Mouse (Mus musculus) gastrocnemius, postnatal 4 days (tissue): Measurements from ENCODE around the gene Nrbp1. TPM values are rescaled to one million over a fixed set of nuclear protein-coding genes. Genes with fewer than 3 reads are reported as not detected.

ENCODE experiments used
- DNase-seq, 2 experiments: peaks; one replicate each; pipeline ENCODE4 v3.0.0; 2021 to 2022; ENCODE audit warnings: low spot score in 2 of 2, mixed read lengths in 2 of 2
- long read RNA-seq, 2 experiments: library from polyadenylated mRNA; stranded (forward); transcript quantifications; one replicate each; pipeline ENCODE4 v2.0.0; 2021
- total RNA-seq, 2 experiments: library from RNA; stranded (reverse); gene quantifications; 2 replicates each; pipeline ENCODE4 v1.2.3; 2021

The Nrbp1 gene
- 100 to 1,000 TPM in 1 of 2 experiments, 10 to 100 TPM in 1; 91.4 to 105 TPM for total RNA-seq
- long read RNA-seq, experiment 1, transcript Nrbp1-207 (19 exons, 2,221 nt): minor isoform, 8 of 150 reads
- long read RNA-seq, experiment 1, transcript Nrbp1-201 (18 exons, 2,203 nt): major isoform, 118 of 150 reads
- long read RNA-seq, experiment 1, partial matches to known transcripts: 4 of 150 reads
- long read RNA-seq, experiment 1, other reads (novel, unspliced or antisense): 20 of 150 reads
- long read RNA-seq, experiment 2, transcript Nrbp1-201 (18 exons, 2,203 nt): major isoform, 151 of 198 reads
- long read RNA-seq, experiment 2, transcript Nrbp1-207 (19 exons, 2,221 nt): minor isoform, 7 of 198 reads
- long read RNA-seq, experiment 2, partial matches to known transcripts: 14 of 198 reads
- long read RNA-seq, experiment 2, other reads (novel, unspliced or antisense): 26 of 198 reads

DNA sequence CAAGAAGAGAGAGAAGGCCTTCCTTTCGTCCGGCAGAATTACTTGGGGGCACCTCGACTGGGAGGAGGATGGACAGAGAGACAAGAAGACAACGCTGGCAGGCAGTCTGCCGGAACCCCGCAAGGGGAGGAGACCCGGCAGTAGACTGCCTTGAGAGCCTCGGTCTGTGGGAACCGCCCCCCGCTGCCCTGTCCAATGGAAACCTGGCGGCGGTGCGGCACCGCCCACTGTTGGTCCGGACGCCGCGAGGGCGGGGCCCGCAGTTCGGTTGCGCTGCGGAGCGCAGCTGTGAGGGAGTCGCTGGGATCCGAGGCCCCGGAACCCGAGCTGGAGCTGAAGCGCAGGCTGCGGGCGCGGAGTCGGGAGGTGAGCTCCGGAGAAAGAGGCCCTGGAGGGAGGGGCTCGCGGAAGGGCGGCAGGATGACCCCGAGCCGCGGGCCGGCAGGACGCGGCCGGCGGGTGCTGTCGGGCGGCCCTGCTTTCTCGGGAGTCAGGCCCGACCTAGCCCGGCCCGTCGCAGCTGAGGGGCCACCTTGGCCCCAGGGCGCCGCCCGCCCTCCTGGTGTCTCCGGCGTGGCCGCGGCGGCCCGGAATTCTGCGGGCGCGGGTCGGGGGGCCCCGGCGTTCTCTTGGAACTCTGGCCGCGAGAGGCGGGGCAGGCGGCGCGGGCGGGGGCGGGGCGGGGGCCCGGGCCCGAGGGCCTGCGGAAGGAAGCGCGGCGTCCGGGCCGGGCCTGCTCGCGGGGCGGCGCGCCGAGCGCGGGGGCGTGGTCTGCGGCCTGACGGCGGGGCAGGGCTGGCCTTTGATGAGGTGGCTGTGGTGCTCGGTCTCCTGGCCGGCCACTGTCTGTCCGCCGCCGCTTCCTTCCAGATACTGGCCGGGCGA, at the start of gene Nrbp1, which contains the start of gene Gm9970:
Gene Nrbp1 (plus strand): TSS at position 228 of the 885 bp plus-strand sequence.
Gene Gm9970 (minus strand): TSS at position 596 of the 885 bp plus-strand sequence.
- DNase-seq: peak; percentile 96 to 97

DNA sequence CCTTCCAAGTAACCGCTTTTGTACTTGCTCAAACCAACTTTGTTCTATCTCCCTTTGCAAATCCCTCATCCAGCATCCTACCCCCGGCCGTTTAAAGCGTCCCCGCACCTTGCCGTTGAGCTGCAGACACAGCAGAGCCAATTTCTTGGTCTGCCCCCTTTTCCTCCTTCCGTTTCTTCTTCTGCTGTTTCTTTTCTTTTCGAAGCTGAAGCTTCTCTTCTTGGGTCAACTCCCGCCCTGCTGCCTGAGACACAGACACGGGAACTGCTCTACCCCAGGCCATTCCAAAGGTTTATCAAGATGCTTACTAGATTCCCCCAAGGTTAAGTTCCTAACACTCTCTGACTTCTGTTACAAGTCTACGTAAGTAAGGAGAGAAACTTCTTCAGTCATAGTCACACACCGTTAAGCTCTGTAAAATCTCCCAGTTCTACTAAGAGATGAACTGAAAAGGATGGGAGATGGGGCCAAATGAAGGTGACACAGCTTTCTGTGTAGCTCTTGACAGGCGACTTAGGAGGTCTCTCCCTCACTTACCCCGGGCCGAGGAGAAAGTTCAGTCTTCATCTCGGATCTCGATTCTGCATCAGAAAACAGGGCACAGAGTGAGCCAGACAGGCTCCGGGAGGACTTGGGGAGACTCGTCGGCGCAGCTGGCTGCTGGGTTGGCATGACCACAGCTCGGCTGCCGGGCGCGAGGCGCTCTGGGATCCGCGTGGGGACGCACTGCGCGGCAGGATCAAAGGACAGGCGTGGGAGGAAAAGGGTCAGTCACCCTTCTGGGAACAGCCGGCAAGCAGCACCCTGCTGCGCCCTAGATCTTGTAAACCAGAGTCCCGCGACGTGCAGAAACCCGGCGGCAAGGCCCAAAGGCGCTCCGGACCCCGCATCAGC, 48.4 kb upstream of the Nrbp1 start:
- peak in 1 of 2 experiments; percentile 75 for DNase-seq

DNA sequence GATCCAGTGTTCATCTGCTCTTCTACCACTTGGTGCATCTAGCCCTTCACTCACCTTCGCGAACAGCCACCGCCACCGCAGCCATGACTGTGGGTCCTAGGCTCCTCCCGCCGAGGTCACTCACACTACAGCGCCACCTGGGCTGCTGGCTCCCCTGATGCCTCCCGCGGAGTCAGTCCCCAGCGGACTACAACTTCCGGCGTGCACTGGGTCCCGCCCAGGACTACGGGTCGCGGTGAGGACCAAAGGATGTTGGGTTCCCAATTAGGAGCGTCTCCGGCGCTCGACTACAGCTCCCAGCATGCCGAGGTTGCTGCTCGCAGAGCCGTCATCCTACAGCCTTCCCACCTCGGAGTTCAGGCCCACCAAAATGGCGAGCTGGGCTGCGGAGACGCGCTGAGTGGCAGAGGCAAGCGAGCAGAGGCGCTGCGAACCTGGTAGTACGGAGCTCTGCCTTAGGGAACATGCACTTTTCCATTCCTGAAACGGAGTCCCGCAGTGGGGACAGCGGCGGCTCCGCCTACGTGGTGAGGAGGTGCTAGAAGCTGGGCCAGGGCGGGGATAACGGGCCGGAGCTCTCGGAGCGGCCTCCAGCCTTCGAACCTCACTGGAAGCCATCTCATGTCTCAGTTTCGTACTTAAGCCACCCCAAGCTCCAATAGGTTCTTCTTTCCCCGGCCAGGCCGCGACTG, 47.6 kb upstream of the Nrbp1 start, which contains the start of the genes Snx17 and Eif2b4:
Gene Snx17 (plus strand): TSS at position 289 of the 692 bp plus-strand sequence.
Gene Eif2b4 (minus strand): TSS at position 492 of the 692 bp plus-strand sequence.
- peak; percentile 94 to 99 for DNase-seq

- DNase-seq: no peak
Observed at GRCm38 (mm10) chr5:31193631-31194281, 46.9 kb upstream of the Nrbp1 start.

GRCm38 (mm10) chr5:31194486-31195485, 45.9 kb upstream of the Nrbp1 start:
- no peak for DNase-seq

DNA sequence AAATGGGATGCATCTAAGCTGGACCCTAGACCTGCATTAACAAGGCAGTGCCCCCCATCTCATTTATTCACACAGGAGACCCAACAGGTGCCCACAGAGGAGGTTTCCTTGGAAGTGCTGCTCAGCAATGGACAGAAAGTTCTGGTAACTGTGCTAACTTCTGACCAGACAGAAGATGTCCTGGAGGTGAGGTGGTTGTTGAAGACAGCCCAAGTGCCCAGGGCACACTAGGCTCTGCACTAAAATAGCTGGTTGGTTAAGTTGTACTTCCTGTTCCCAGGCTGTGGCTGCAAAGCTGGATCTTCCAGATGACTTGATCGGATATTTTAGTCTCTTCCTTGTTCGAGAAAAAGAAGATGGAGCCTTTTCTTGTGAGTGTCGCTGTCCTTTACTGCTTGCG, 45.0 kb upstream of the Nrbp1 start:
- no peak for DNase-seq

- no peak for DNase-seq
Observed at GRCm38 (mm10) chr5:31196207-31196606, 44.5 kb upstream of the Nrbp1 start.

DNA sequence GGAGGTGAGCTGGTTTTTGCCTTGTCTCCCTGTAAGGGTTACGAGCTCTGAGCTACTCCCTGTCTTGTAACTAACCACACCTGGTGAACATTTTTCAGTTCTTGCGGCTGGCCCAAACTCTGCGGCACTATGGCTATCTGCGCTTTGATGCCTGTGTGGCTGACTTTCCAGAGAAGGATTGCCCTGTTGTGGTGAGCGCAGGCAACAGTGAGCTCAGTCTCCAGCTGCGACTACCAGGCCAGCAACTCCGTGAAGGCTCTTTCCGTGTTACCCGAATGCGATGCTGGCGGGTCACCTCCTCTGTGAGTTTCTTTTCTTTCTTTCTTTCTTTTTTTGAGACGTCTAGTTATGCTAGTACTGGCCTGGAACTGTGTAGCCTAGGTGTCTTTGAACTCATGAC, 43.6 kb upstream of the Nrbp1 start:
- DNase-seq: no peak

DNA sequence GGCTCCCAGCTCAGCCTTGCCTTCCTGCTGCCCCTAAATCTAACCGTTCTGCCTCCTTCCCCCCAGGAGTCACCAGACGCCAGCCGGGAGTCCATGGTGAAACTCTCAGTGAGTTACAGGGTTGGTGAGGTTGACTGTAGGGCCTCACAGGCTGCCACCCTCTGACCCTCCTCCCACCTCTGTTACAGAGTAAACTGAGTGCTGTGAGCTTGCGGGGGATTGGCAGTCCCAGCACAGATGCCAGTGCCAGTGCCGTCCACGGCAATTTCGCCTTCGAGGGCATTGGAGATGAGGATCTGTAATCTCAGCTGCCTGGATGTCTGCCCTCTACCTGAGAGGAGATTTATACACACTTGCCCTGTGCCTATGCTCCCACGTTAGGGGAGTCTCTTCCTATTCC, 42.5 kb upstream of the Nrbp1 start:
- no peak for DNase-seq

- no peak for DNase-seq
Observed at GRCm38 (mm10) chr5:31198616-31199320, 41.9 kb upstream of the Nrbp1 start.

GRCm38 (mm10) chr5:31199321-31199892, 41.3 kb upstream of the Nrbp1 start:
- DNase-seq: no peak

DNA sequence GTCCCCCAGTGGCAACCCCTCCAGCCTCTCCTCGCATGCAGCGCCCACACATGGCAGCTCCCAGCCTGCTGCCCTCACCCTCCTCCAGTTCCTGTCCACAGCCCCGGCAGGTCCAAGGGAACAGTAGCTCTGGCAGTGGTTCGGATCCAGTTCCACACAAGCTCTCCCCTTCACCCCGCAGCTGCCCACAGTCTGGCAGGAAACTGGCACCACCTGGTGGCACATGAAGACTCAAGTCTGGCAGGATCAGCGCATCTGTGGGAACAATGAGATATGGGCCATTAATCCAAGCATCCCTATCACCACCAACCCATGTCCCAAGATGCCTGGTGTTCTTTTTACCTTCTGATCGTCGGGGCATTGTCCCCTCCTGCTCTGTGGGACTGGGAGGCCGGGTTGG, 40.8 kb upstream of the Nrbp1 start:
- no peak for DNase-seq

- no peak for DNase-seq
Observed at GRCm38 (mm10) chr5:31200327-31200768, 40.3 kb upstream of the Nrbp1 start.

GRCm38 (mm10) chr5:31201042-31201741, 39.5 kb upstream of the Nrbp1 start:
- DNase-seq: no peak

GRCm38 (mm10) chr5:31201742-31202590, 38.7 kb upstream of the Nrbp1 start, which contains the start of gene Zfp513:
Gene Zfp513, minus strand, starts transcription at chr5:31202303.
- DNase-seq: peak; percentile 82 to 92

- DNase-seq: no peak
Observed at GRCm38 (mm10) chr5:31202933-31203332, 37.7 kb upstream of the Nrbp1 start.
